In genomic region chr9:63602043-63602939, GRCm38 (mm10) we compare ENCODE assay signal across 8 mouse cellular contexts. TPM values are rescaled to one million over a fixed set of nuclear protein-coding genes. Genes with fewer than 3 reads are reported as not detected.
DNase-seq lines count a peak whose midpoint lies in the region; ATAC-seq lines count a peak whose summit lies in the region.

TSS of gene Iqch (minus strand) at chr9:63602493.
TSS of gene Aagab (plus strand) at chr9:63602660.

- H3K27me3 ChIP-seq in intestine, embryonic 15.5 days (replicated peaks) = no peaks in the 10 kb centered on the region; the same call in 1 of the 2 replicates

- peaks cover 12% of the 10 kb centered on the region for H3K4me1 ChIP-seq in intestine, embryonic 15.5 days (replicated peaks)

- no peaks in the 10 kb centered on the region for H3K9me3 ChIP-seq in intestine, embryonic 15.5 days

- H3K4me2 ChIP-seq in intestine, embryonic 15.5 days (replicated peaks) = peak within 1 kb of the TSS; percentile 74

- peak within 1 kb of the TSS; percentile 87 for H3K4me3 ChIP-seq in intestine, embryonic 15.5 days (replicated peaks)

- peak within 1 kb of the TSS; percentile 79 for H3K9ac ChIP-seq in intestine, embryonic 15.5 days

- intact Hi-C loops in gastrocnemius, postnatal 36 days (cut with DNase I) = no loop called here
- intact Hi-C loops in left cerebral cortex, postnatal 25 days (cut with DNase I) = loop anchor here (2.0 kb wide), 1 partner anchor 465 kb away; no protein-coding TSS in a partner anchor

- peak; percentile 100 for ATAC-seq in intestine, embryonic 15.5 days

- 1% methylated on average over 70 of the region's 70 CpGs for WGBS in intestine, embryonic 15.5 days

- H3K36me3 ChIP-seq in intestine, embryonic 15.5 days = no peaks in the 10 kb centered on the region

- DNase-seq in adrenal gland, adult 8-10 months = peak; percentile 94
- peak; percentile 95 for DNase-seq in embryo, embryonic 11.5 days (ENCODE audit: low read depth, low spot score)
- peak; percentile 91 to 94 for DNase-seq in gastrocnemius, postnatal 36 days
- peak; percentile 97 to 98 for DNase-seq in left cerebral cortex, postnatal 25 days (ENCODE audit: low spot score in 2 of 2)
- peak; percentile 98 for DNase-seq in mesoderm, embryonic 11.5 days (ENCODE audit: low read depth, low spot score)
- DNase-seq in right cerebral cortex, postnatal 25 days = peak; percentile 98
- DNase-seq in urinary bladder, postnatal 36 days (ENCODE audit: low spot score in 2 of 2) = peak; percentile 96

- H3K27ac ChIP-seq in intestine, embryonic 15.5 days = peak within 1 kb of the TSS; percentile 15; the same call in 1 of the 2 replicates

RNA-seq across cellular contexts. Expression of gene Iqch, which starts in this region (rescaled TPM):
- under 1 TPM; 0.07 to 0.12 (median 0.10) TPM for total RNA-seq in adrenal gland, adult 8-10 months (2022)
- not detected for total RNA-seq in gastrocnemius, postnatal 36 days (2021)
- polyA plus RNA-seq in intestine, embryonic 15.5 days (2015; fragmentation: Nextera tagmentation; extraction: Ambion mirVana) = 0.08 and 0.14 TPM in 2 replicates
- total RNA-seq in left cerebral cortex, postnatal 25 days (2021) = under 1 TPM in 1 of 2 experiments, not detected in 1; 0.14 TPM

RNA-seq across cellular contexts. Expression of gene Aagab, which starts in this region (rescaled TPM):
- 10 to 100 TPM; 32.4 to 41.5 (median 36.8) TPM for total RNA-seq in adrenal gland, adult 8-10 months (2022)
- 10 to 100 TPM; 10.9 TPM for total RNA-seq in gastrocnemius, postnatal 36 days (2021)
- polyA plus RNA-seq in intestine, embryonic 15.5 days (2015; fragmentation: Nextera tagmentation; extraction: Ambion mirVana) = 27.2 and 28.2 TPM in 2 replicates
- total RNA-seq in left cerebral cortex, postnatal 25 days (2021) = 10 to 100 TPM; 51.2 to 51.3 TPM

Comparison
In these comparisons a context has a peak if more than half of its experiments do, and no peak if none do; other contexts are left out.
1. Peak in every context shown above with its lines: DNase-seq, ATAC-seq, H3K4me3 ChIP-seq and H3K27ac ChIP-seq.